Mouse (Mus musculus) heart, embryonic 16.5 days (tissue): ENCODE measurements around the gene Mindy1. TPM values are rescaled to one million over a fixed set of nuclear protein-coding genes. Genes with fewer than 3 reads are reported as not detected.

Experiments
- ATAC-seq: fragments of 200-750 bp; cut with Nextera tagmentation; replicated peaks from 2 replicates; pipeline ENCODE4 v1.8.0; 2017; ENCODE audit warnings: moderate number of reproducible peaks; ENCODE audit not compliant: insufficient read depth, low FRiP score; ENCODE audit errors: extremely low read depth
- H3K27ac ChIP-seq: fragments of 300-500 bp; sonication (generic); 2 replicates; pipeline ENCODE4 v1.5.1; 2014; ENCODE audit warnings: mild to moderate bottlenecking, low read length, control low read depth, moderate library complexity
- H3K27me3 ChIP-seq: fragments of 300-500 bp; sonication (generic); 2 replicates; pipeline ENCODE4 v1.6.1; 2014; ENCODE audit warnings: low read length, mixed read lengths; ENCODE audit not compliant: control insufficient read depth, insufficient read depth
- H3K36me3 ChIP-seq: fragments of 300-500 bp; sonication (generic); 2 replicates; pipeline ENCODE4 v1.6.1; 2014; ENCODE audit not compliant: control insufficient read depth, insufficient read depth
- H3K4me1 ChIP-seq: fragments of 300-500 bp; sonication (generic); 2 replicates; pipeline ENCODE4 v1.6.1; 2014; ENCODE audit warnings: low read length, mixed read lengths; ENCODE audit not compliant: control insufficient read depth, insufficient read depth
- H3K4me2 ChIP-seq: fragments of 300-500 bp; sonication (generic); 2 replicates; pipeline ENCODE4 v1.6.1; 2014; ENCODE audit warnings: low read depth, mild to moderate bottlenecking, control low read depth, low read length
- H3K4me3 ChIP-seq: fragments of 300-500 bp; sonication (generic); 2 replicates; pipeline ENCODE4 v1.5.1; 2014; ENCODE audit warnings: mild to moderate bottlenecking, control low read depth, low read length
- H3K9ac ChIP-seq: fragments of 300-500 bp; sonication (generic); 2 replicates; pipeline ENCODE4 v1.6.1; 2014; ENCODE audit warnings: low read length, control low read depth
- H3K9me3 ChIP-seq: fragments of 300-500 bp; sonication (generic); replicated peaks from 2 replicates; pipeline ENCODE4 v1.6.1; 2016; ENCODE audit warnings: low read length; ENCODE audit not compliant: control insufficient read depth
- WGBS: fragments of 180-500 bp; shearing (Covaris S2); extraction: QIAGEN DNeasy Blood & Tissue Kit; methylation state at CpG from one replicate; pipeline ENCODE4 v1.1.7; 2014; 5-methylcytosine and 5-hydroxymethylcytosine counted together
- polyA plus RNA-seq: library from polyadenylated mRNA; unstranded; fragments of >200 nt; fragmentation: Nextera tagmentation; extraction: Ambion mirVana; gene quantifications from 2 replicates; pipeline ENCODE4 v1.2.1, GENCODE M21; 2015

The Mindy1 gene
- polyA plus RNA-seq, 1 experiment from 2014 or later = 24.7 TPM

GRCm38 (mm10) chr3:95319110-95319509, 38.0 kb downstream of the Mindy1 start:
- Histone ChIP-seq H3K27me3 (no peaks in the 10 kb centered on the region), H3K4me3 (no peak overlapping the region), H3K4me1 (peaks cover 35% of the 10 kb centered on the region), H3K27ac (peak overlapping the region; percentile 76), H3K9me3 (no peaks in the 10 kb centered on the region), H3K4me2 (no peak overlapping the region), H3K9ac (peak overlapping the region; percentile 49), H3K36me3 (peaks cover 42% of the 10 kb centered on the region)
- no peak for ATAC-seq
- WGBS = 36% methylated on average over 2 of the region's 2 CpGs

DNA sequence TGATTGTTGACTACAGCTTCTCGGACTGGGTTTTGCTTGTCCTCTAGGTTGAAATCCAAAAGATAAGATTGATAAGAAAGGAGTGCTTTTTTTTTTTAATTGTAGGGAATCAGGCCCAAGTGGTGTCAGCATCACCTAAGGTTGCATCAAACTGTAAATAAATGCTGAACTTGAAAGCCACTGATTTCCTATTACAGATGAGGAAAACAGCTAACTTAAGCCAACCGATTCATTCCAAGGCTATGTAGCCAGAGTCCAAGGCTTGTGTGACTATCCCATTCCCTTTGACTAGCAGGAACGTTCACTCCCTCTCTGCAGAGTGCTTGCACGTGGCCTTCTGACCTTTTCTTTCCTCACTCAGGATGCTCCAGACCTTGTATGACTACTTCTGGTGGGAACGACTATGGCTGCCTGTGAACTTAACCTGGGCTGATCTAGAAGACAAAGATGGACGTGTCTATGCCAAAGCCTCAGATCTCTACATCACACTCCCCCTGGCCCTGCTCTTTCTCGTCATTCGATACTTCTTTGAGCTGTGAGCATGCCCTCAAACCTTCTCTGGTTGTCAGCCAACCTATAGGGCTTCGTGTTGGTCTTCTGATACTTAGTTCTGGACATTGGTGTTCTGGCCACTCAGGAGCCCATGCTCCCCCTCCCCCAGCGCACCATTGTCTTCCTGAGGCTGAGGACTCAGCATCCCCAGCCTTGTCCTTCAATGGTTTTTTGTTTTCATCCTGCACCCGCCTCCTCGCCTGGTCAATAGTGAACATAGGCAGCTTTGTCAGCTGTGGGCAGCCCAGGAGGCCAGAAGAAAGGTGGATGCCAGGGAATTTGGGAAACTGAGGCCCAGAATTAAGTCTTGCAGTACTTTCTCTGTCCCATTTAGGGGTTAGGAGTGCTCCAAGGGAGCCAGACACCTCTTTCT, 38.8 kb downstream of the Mindy1 start:
- Histone ChIP-seq H3K27ac (no peak overlapping the region), H3K4me2 (no peak overlapping the region), H3K27me3 (no peaks in the 10 kb centered on the region), H3K4me1 (peaks cover 30% of the 10 kb centered on the region), H3K36me3 (peaks cover 49% of the 10 kb centered on the region), H3K9me3 (no peaks in the 10 kb centered on the region), H3K9ac (no peak overlapping the region), H3K4me3 (no peak overlapping the region)
- 65% methylated on average over 12 of the region's 12 CpGs for WGBS
- no peak for ATAC-seq

- Histone ChIP-seq H3K4me1 (peaks cover 10% of the 10 kb centered on the region), H3K9ac (no peak overlapping the region), H3K9me3 (no peaks in the 10 kb centered on the region), H3K4me2 (no peak overlapping the region), H3K4me3 (no peak overlapping the region), H3K36me3 (peaks cover 75% of the 10 kb centered on the region), H3K27me3 (no peaks in the 10 kb centered on the region), H3K27ac (no peak overlapping the region)
- ATAC-seq = no peak
- WGBS = 87% methylated on average over 3 of the region's 3 CpGs
Measured at GRCm38 (mm10) chr3:95323429-95323828, 42.3 kb downstream of the Mindy1 start.

- ATAC-seq = no peak
- Histone ChIP-seq H3K4me2 (no peak overlapping the region), H3K9me3 (no peaks in the 10 kb centered on the region), H3K9ac (no peak overlapping the region), H3K4me3 (no peak overlapping the region), H3K4me1 (no peaks in the 10 kb centered on the region), H3K36me3 (peaks cover 81% of the 10 kb centered on the region), H3K27ac (no peak overlapping the region), H3K27me3 (no peaks in the 10 kb centered on the region)
- 93% methylated on average over 6 of the region's 6 CpGs for WGBS
Measured at GRCm38 (mm10) chr3:95324454-95325144, 43.5 kb downstream of the Mindy1 start.

- H3K4me1 ChIP-seq = no peaks in the 10 kb centered on the region
- H3K36me3 ChIP-seq = peaks cover 59% of the 10 kb centered on the region
- no peak overlapping the region for H3K27ac ChIP-seq
- no peaks in the 10 kb centered on the region for H3K27me3 ChIP-seq
- no peak overlapping the region for H3K4me3 ChIP-seq
- no peak for ATAC-seq
- H3K4me2 ChIP-seq = no peak overlapping the region
- WGBS = 89% methylated on average over 1 of the region's 1 CpGs
- H3K9me3 ChIP-seq = no peaks in the 10 kb centered on the region
- no peak overlapping the region for H3K9ac ChIP-seq
Measured at GRCm38 (mm10) chr3:95328803-95329404, 47.8 kb downstream of the Mindy1 start.

- H3K27ac ChIP-seq = no peak overlapping the region
- 88% methylated on average over 1 of the region's 1 CpGs for WGBS
- no peak overlapping the region for H3K4me2 ChIP-seq
- H3K36me3 ChIP-seq = peaks cover 46% of the 10 kb centered on the region
- no peaks in the 10 kb centered on the region for H3K27me3 ChIP-seq
- no peaks in the 10 kb centered on the region for H3K4me1 ChIP-seq
- H3K9me3 ChIP-seq = no peaks in the 10 kb centered on the region
- no peak for ATAC-seq
- H3K9ac ChIP-seq = no peak overlapping the region
- H3K4me3 ChIP-seq = no peak overlapping the region
Measured at GRCm38 (mm10) chr3:95331528-95331927, 50.4 kb downstream of the Mindy1 start.

DNA sequence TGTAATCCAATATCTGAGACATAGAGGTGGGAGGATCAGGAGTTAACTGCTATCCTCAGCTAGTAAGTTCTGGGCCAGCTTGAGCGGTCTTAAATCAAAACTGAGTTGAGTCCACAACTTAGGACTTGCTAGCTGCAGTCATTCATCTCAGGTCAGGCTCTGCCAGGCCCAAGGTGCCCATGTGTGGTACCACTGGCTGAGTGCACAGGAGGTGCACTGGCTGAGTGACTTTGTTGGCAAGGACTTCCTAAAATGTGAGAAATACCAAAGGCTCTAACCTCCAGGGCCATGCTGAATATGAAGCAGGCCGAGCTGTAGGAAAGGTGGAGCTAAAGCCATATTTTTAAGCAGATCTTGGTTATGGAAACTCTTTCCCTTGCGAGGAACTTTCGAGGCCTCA, 56.2 kb downstream of the Mindy1 start:
- Histone ChIP-seq H3K4me3 (no peak overlapping the region), H3K27me3 (no peaks in the 10 kb centered on the region), H3K36me3 (peaks cover 73% of the 10 kb centered on the region), H3K4me2 (no peak overlapping the region), H3K9me3 (no peaks in the 10 kb centered on the region), H3K27ac (no peak overlapping the region), H3K9ac (no peak overlapping the region), H3K4me1 (no peaks in the 10 kb centered on the region)
- no peak for ATAC-seq
- WGBS = 92% methylated on average over 4 of the region's 4 CpGs

GRCm38 (mm10) chr3:95338251-95338650, 57.1 kb downstream of the Mindy1 start:
- Histone ChIP-seq H3K4me2 (no peak overlapping the region), H3K9ac (no peak overlapping the region), H3K36me3 (peaks cover 70% of the 10 kb centered on the region), H3K27ac (no peak overlapping the region), H3K4me1 (no peaks in the 10 kb centered on the region), H3K4me3 (no peak overlapping the region), H3K9me3 (no peaks in the 10 kb centered on the region), H3K27me3 (no peaks in the 10 kb centered on the region)
- WGBS = 96% methylated on average over 4 of the region's 4 CpGs
- ATAC-seq = no peak
